Mouse (Mus musculus) retina, postnatal 7 days (tissue): ENCODE measurements at regions not wholly inside any gene's neighbourhood (a gene's known extent, or its start where the extent isn't known, plus 50 kb on each side); places are given as distances from the start of the nearest gene placed in this dataset.
A peak's percentile ranks its signal among the peaks of the same experiment; 100 is the strongest.

Experiments used
- DNase-seq: peaks from one replicate; pipeline ENCODE4 v3.0.0-alpha.2; 2012; ENCODE audit warnings: low read depth, low spot score

GRCm38 (mm10) chr6:100517662-100518061 is 153.3 kb downstream of the Shq1 start:
- DNase-seq = no peak

- DNase-seq = peak; percentile 11
These were observed 158.3 kb downstream of the Shq1 start for GRCm38 (mm10) chr6:100512676-100513075.

- no peak for DNase-seq
These were observed 160.3 kb downstream of the Shq1 start for GRCm38 (mm10) chr6:100510676-100511075.

- DNase-seq = no peak
These were observed 165.3 kb downstream of the Shq1 start for GRCm38 (mm10) chr6:100505506-100506247.

- no peak for DNase-seq
These were observed 167.8 kb downstream of the Shq1 start for GRCm38 (mm10) chr6:100502961-100503782.

GRCm38 (mm10) chr6:100502139-100502538 is 168.8 kb downstream of the Shq1 start:
- DNase-seq = no peak

GRCm38 (mm10) chr6:100500741-100501140 is 170.2 kb downstream of the Shq1 start:
- no peak for DNase-seq

- DNase-seq = no peak
These were observed 170.9 kb downstream of the Shq1 start for GRCm38 (mm10) chr6:100500060-100500459.

GRCm38 (mm10) chr6:100498861-100499271 is 172.1 kb downstream of the Shq1 start:
- no peak for DNase-seq

GRCm38 (mm10) chr6:100498126-100498525 is 172.8 kb downstream of the Shq1 start:
- no peak for DNase-seq

GRCm38 (mm10) chr6:100496135-100496534 is 174.8 kb downstream of the Shq1 start:
- DNase-seq = no peak

- DNase-seq = no peak
These were observed 175.8 kb downstream of the Shq1 start for GRCm38 (mm10) chr6:100495131-100495530.

- no peak for DNase-seq
These were observed 177.4 kb downstream of the Shq1 start for GRCm38 (mm10) chr6:100493558-100493957.

- no peak for DNase-seq
These were observed 179.1 kb downstream of the Shq1 start for GRCm38 (mm10) chr6:100491811-100492210.

GRCm38 (mm10) chr6:100490920-100491712 is 179.8 kb downstream of the Shq1 start:
- DNase-seq = no peak

GRCm38 (mm10) chr6:100483836-100484235 is 187.1 kb downstream of the Shq1 start:
- DNase-seq = no peak

GRCm38 (mm10) chr6:100483084-100483810 is 187.7 kb downstream of the Shq1 start:
- DNase-seq = no peak

- no peak for DNase-seq
These were observed 188.4 kb downstream of the Shq1 start for GRCm38 (mm10) chr6:100482572-100482971.

- DNase-seq = no peak
These were observed 190.4 kb downstream of the Shq1 start for GRCm38 (mm10) chr6:100480525-100480924.

- no peak for DNase-seq
These were observed 191.1 kb downstream of the Shq1 start for GRCm38 (mm10) chr6:100479881-100480280.

- no peak for DNase-seq
These were observed 191.5 kb downstream of the Shq1 start for GRCm38 (mm10) chr6:100479455-100479854.
